Mouse (Mus musculus): Measurements from ENCODE around the gene Ing2. TPM values are rescaled to one million over a fixed set of nuclear protein-coding genes. Genes with fewer than 3 reads are reported as not detected.
A peak's percentile ranks its signal among the peaks of the same experiment; 100 is the strongest.

Gene Ing2
- total RNA-seq, 1 experiment = 12.2 TPM

DNA sequence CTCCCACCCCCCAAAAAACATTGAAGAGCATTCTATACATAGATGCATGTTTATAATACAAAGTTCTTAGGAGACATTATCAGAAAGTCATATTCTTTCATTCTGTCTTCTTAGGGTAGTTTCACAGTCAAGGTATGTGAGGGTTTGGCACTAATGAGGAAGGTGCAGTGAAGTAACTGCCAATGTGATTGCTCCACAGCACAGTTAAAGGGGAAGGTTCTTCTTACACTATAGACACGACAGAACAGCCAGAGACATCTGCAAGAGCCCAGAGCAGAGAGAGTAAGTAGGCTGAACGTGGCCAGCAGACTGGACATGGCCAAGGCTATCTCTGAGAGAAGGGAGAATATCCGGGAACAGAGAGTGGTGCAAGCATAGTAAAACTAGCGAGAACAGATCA is 38.2 kb downstream of the Ing2 start:
- in situ Hi-C loops (cut with MboI; ENCODE audit: low sequenced_read_pairs in 2 of 2, unreplicated experiment in 2 of 2) = no loop called here

DNA sequence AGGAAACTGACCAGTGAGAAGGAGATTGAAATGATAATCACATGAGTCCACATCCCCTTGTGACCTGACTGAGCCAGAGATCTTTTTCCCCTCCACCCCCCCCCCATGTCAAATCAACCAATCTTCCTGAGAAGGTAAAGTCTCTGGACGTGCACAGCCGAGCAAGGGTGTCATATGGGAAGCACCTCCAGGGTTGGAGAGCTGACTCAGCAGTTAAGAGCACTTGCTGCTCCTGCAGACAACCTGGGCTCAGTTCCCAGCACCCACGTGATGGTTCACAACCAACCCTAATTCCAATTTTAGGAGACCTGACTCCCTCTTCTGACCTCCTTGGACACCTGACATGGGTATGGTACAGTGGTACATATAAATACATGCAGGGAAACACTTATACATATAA is 39.3 kb downstream of the Ing2 start:
- peak; percentile 90 for TF ChIP-seq MAFK (IDR thresholded peaks at IDR 0.05; ENCODE audit: insufficient read depth, low read depth, low read length)
- no peak for TF ChIP-seq CHD2 (IDR thresholded peaks at IDR 0.05; ENCODE audit: low read depth, low read length)
- Histone ChIP-seq H3K9me3 (ENCODE audit: control insufficient read depth, insufficient read depth, low read depth, low read length) (no peaks in the 10 kb centered on the region), H3K4me3 (ENCODE audit: insufficient read depth in 1 of 2, low read depth in 1 of 2, low read length in 2 of 2, poor library complexity in 1 of 2, severe bottlenecking in 1 of 2) (no peak overlapping the region), H3K4me1 (ENCODE audit: control insufficient read depth in 2 of 2, insufficient read depth in 2 of 2, low read length in 2 of 2, poor library complexity in 1 of 2) (0 out of 4 replicates have a peak, but pooled peaks cover 0 to 5% of the 10 kb centered on the region in 2 experiments), H3K9ac (ENCODE audit: insufficient read depth, low read depth, low read length, poor library complexity, severe bottlenecking) (no peak overlapping the region), H3K36me3 (ENCODE audit: control insufficient read depth, insufficient read depth, low read length, poor library complexity, severe bottlenecking) (no peaks in the 10 kb centered on the region), H3K27ac (ENCODE audit: insufficient read depth, low read depth, low read length, poor library complexity, severe bottlenecking) (no peak overlapping the region)
- no peak for DNase-seq (ENCODE audit: low read depth, low spot score)
- in situ Hi-C loops (cut with MboI; ENCODE audit: low sequenced_read_pairs in 2 of 2, unreplicated experiment in 2 of 2) = no loop called here

More for the DNA sequence above, 38.2 kb downstream of the Ing2 start:
- Histone ChIP-seq H3K9me3 (ENCODE audit: control insufficient read depth, insufficient read depth, low read depth, low read length) (no peaks in the 10 kb centered on the region), H3K4me3 (ENCODE audit: insufficient read depth in 1 of 2, low read depth in 1 of 2, low read length in 2 of 2, poor library complexity in 1 of 2, severe bottlenecking in 1 of 2) (no peak overlapping the region), H3K27ac (ENCODE audit: insufficient read depth, low read depth, low read length, poor library complexity, severe bottlenecking) (no peak overlapping the region), H3K9ac (ENCODE audit: insufficient read depth, low read depth, low read length, poor library complexity, severe bottlenecking) (no peak overlapping the region), H3K4me1 (ENCODE audit: control insufficient read depth in 2 of 2, insufficient read depth in 2 of 2, low read length in 2 of 2, poor library complexity in 1 of 2) (0 out of 4 replicates have a peak, but pooled peaks cover 0 to 5% of the 10 kb centered on the region in 2 experiments), H3K36me3 (ENCODE audit: control insufficient read depth, insufficient read depth, low read length, poor library complexity, severe bottlenecking) (no peaks in the 10 kb centered on the region)
- TF ChIP-seq ZNF384 (IDR thresholded peaks at IDR 0.05; ENCODE audit: low read depth, low read length) = no peak
- no peak for TF ChIP-seq MAFK (IDR thresholded peaks at IDR 0.05; ENCODE audit: insufficient read depth, low read depth, low read length)
- TF ChIP-seq HCFC1 (IDR thresholded peaks at IDR 0.05; ENCODE audit: borderline replicate concordance, insufficient read depth, low read length) = no peak
- no peak for TF ChIP-seq CHD2 (IDR thresholded peaks at IDR 0.05; ENCODE audit: low read depth, low read length)
- TF ChIP-seq ZC3H11A (IDR thresholded peaks at IDR 0.05; ENCODE audit: borderline replicate concordance, low read depth, low read length) = no peak
- no peak for DNase-seq (ENCODE audit: low read depth, low spot score)

DNA sequence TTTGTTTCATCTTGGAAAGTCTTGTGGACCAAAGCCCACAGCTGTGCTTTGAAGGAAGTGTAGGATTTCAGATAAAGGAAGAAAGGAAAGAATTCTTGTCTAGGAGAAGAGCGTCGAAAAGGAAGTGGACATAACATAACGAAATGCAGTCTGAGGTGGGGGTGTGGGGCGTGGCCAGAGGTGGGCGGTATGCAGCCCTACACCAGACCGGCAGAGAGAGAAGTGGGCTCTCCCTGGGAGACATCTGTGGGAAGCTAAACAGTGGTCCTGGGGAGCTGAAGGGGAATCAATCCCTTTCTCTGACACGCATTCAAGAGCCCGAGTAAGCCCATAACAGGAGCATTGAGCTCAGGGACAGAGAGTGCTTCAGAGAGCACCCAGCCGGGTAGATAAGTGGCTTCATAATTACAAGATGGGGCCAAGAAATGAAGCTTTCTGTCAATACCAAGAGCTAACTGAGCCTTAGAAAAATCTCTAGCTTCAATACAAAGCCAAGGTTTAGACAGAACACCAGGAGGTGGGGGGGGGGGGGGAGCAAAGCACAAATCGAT is 40.5 kb downstream of the Ing2 start:
- no peak overlapping the region for H3K9ac ChIP-seq (ENCODE audit: insufficient read depth, low read depth, low read length, poor library complexity, severe bottlenecking)
- no peak for TF ChIP-seq MAFK (IDR thresholded peaks at IDR 0.05; ENCODE audit: insufficient read depth, low read depth, low read length)
- no peak for TF ChIP-seq ZC3H11A (IDR thresholded peaks at IDR 0.05; ENCODE audit: borderline replicate concordance, low read depth, low read length)
- no peak for TF ChIP-seq CHD2 (IDR thresholded peaks at IDR 0.05; ENCODE audit: low read depth, low read length)
- no peak for TF ChIP-seq ZNF384 (IDR thresholded peaks at IDR 0.05; ENCODE audit: low read depth, low read length)
- TF ChIP-seq HCFC1 (IDR thresholded peaks at IDR 0.05; ENCODE audit: borderline replicate concordance, insufficient read depth, low read length) = no peak

DNA sequence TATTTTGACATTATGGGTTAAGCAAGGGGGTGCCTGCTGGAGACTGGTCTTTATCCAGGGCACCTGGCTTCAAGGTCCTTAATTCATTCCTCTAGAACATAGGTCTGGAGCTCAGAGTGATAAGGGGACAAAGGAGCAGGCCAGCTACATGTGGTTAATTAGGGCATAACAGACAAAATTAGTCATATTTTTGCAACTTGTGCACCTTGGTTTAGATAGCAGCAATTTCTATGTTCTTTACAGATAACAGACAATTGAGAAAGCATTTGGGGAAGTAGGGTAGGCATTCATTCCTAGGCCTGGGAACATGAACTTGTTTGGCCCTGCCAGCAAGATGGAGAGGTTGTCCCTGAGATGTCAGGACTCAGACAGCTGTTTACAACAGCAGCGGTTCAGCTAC is 54.2 kb downstream of the Ing2 start:
- no peak overlapping the region for H3K9ac ChIP-seq (ENCODE audit: insufficient read depth, low read depth, low read length, poor library complexity, severe bottlenecking)
- no peaks in the 10 kb centered on the region for H3K9me3 ChIP-seq (ENCODE audit: control insufficient read depth, insufficient read depth, low read depth, low read length)
- H3K4me1 ChIP-seq (ENCODE audit: control insufficient read depth in 2 of 2, insufficient read depth in 2 of 2, low read length in 2 of 2, poor library complexity in 1 of 2) = no peaks in the 10 kb centered on the region
- H3K4me3 ChIP-seq (ENCODE audit: insufficient read depth in 1 of 2, low read depth in 1 of 2, low read length in 2 of 2, poor library complexity in 1 of 2, severe bottlenecking in 1 of 2) = no peak overlapping the region
- in situ Hi-C loops (cut with MboI; ENCODE audit: low sequenced_read_pairs in 2 of 2, unreplicated experiment in 2 of 2) = no loop called here
- no peaks in the 10 kb centered on the region for H3K36me3 ChIP-seq (ENCODE audit: control insufficient read depth, insufficient read depth, low read length, poor library complexity, severe bottlenecking)
- H3K27ac ChIP-seq (ENCODE audit: insufficient read depth, low read depth, low read length, poor library complexity, severe bottlenecking) = no peak overlapping the region
- DNase-seq (ENCODE audit: low read depth, low spot score) = no peak
- no peak for TF ChIP-seq HCFC1 (IDR thresholded peaks at IDR 0.05; ENCODE audit: borderline replicate concordance, insufficient read depth, low read length)
- no peak for TF ChIP-seq ZC3H11A (IDR thresholded peaks at IDR 0.05; ENCODE audit: borderline replicate concordance, low read depth, low read length)
- no peak for TF ChIP-seq ZNF384 (IDR thresholded peaks at IDR 0.05; ENCODE audit: low read depth, low read length)
- no peak for TF ChIP-seq MAFK (IDR thresholded peaks at IDR 0.05; ENCODE audit: insufficient read depth, low read depth, low read length)
- no peak for TF ChIP-seq CHD2 (IDR thresholded peaks at IDR 0.05; ENCODE audit: low read depth, low read length)

More for the DNA sequence above, 40.5 kb downstream of the Ing2 start:
- no peak overlapping the region for H3K4me3 ChIP-seq (ENCODE audit: insufficient read depth in 1 of 2, low read depth in 1 of 2, low read length in 2 of 2, poor library complexity in 1 of 2, severe bottlenecking in 1 of 2)
- no peak for DNase-seq (ENCODE audit: low read depth, low spot score)
- no peaks in the 10 kb centered on the region for H3K36me3 ChIP-seq (ENCODE audit: control insufficient read depth, insufficient read depth, low read length, poor library complexity, severe bottlenecking)
- H3K27ac ChIP-seq (ENCODE audit: insufficient read depth, low read depth, low read length, poor library complexity, severe bottlenecking) = no peak overlapping the region
- H3K9me3 ChIP-seq (ENCODE audit: control insufficient read depth, insufficient read depth, low read depth, low read length) = no peaks in the 10 kb centered on the region
- 0 out of 4 replicates have a peak, but pooled peaks cover 0 to 5% of the 10 kb centered on the region in 2 experiments for H3K4me1 ChIP-seq (ENCODE audit: control insufficient read depth in 2 of 2, insufficient read depth in 2 of 2, low read length in 2 of 2, poor library complexity in 1 of 2)
- in situ Hi-C loops (cut with MboI; ENCODE audit: low sequenced_read_pairs in 2 of 2, unreplicated experiment in 2 of 2) = no loop called here

Other genes with a start within 250 kb of the Ing2 start
- gene Stox2, start 229.2 kb downstream of the Ing2 start, total RNA-seq (2012; rRNA removed) = 6.8 and 8.2 TPM in 2 replicates
- gene Trappc11, start 142.1 kb downstream of the Ing2 start, total RNA-seq (2012; rRNA removed) = 24.7 and 27.7 TPM in 2 replicates
- gene Rwdd4a, start 141.9 kb downstream of the Ing2 start, total RNA-seq (2012; rRNA removed) = 15.8 and 25.3 TPM in 2 replicates
- gene Cdkn2aip, start 38.4 kb upstream of the Ing2 start, total RNA-seq (2012; rRNA removed) = 14.9 TPM in 2 replicates
- gene Cldn24, start 146.6 kb upstream of the Ing2 start, total RNA-seq (2012; rRNA removed) = not detected in 2 replicates
- 0.22 and 0.58 TPM in 2 replicates for gene Cldn22, start 148.9 kb upstream of the Ing2 start, total RNA-seq (2012; rRNA removed)

Data from ES-E14 (cell line).